Mouse (Mus musculus): ENCODE results near the gene Taldo1.
A peak's percentile ranks its signal among the peaks of the same experiment; 100 is the strongest.

Gene Taldo1

DNA sequence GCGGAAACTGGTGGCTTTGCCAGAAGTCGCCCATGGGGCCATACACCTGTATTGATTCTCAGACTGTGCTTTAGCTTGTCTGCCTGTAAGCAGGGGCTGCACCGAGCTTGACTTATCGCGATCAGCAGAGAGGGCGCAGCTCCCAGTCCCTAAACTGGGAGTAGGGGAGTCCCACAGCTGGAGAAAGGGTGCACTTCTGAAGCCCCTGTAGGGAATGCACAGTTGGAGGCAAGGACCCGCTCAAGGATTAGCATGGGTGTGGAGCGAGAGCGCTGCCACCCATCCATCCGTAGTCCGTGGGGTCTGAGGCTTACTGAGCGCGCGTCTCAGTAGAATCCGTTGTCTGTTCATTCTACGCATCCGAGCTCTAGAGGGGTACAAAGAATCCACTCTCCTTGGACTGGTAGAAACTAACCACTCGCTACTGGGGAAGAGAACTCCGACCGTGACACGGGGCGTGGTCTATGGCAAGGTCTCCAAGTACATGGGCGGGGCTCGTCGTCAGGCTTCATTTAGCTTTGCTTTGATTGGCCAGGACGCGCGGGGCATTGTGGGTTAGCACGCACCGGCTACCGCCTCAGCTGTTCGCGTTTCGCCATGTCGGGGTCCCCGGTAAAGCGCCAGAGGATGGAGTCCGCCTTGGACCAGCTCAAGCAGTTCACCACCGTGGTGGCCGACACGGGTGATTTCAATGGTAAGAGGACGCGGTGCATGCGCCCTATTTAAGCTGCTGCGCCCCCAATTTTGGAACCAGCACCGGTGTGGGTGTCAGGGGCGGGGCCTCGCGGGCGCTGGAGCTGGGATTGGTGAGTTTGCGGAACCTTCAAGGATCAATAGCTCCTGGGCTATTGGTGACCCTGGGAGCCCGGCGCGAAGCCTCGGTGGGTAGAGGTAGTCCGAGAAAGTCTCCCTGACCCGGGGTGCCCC is at the start of gene Taldo1:
Gene Taldo1, plus strand, starts transcription at position 575 of the 927 bp plus-strand sequence.
- DNase-seq (ENCODE audit: low spot score in 2 of 2), result peak; percentile 93 to 95

DNA sequence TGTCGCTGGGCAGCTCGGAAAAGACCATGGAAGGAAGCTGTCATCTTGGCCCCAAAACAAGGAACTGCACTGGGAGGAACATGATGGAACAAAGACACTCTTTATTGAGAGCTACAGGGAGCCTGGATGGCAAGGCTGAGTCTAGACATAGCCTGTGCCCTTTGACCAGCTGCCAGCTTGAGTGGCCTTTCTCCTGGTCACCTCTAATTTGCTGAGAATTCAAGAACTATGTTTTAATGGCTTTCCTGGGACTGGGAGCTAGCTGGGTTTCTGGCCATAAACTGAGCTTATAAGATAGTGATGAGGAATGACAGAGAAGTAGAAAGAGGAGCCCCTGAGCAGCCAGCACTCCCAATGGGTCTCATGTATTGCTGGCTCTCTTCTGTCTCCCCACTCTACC is 48.8 kb upstream of the Taldo1 start:
- no peak for DNase-seq (ENCODE audit: low spot score in 2 of 2)

DNA sequence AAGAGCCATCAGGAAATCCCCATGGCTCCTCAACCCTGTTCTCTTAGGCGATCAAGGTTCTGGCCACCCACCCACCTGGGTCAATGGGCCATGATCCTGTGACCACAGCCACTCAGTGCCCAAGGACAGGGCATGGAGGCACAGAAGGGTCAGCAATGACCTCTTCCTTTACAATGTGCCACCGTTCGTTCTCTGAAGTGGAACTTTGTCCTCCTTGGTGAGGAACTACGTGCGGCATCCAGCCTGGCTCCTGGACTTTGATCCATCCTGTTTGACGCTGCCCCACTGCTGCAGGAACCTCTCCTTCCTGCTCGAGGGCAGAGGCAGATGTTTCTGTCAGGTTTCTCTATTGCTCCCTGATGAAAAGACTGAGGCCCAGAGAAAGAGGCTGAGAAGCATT is 48.3 kb upstream of the Taldo1 start:
- no peak for DNase-seq (ENCODE audit: low spot score in 2 of 2)

DNA sequence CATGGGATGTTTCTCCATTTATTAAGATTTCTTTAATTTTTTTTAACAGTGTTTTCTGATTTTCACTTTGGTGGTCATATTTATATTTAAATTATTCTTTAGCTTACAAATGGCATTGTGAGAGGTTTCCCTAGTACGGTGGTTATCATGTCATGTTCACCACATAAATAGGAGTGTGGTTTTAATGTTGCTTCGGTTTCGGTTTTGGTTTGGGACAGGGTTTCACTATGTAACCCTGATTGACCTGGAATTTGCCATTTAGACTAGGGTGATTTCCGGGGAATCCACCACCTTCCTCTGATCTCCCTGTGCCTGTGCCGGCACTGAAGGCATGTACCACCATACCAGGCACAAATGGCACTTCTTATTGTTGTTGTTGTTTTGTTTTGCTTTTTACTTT is 47.2 kb upstream of the Taldo1 start:
- DNase-seq (ENCODE audit: low spot score in 2 of 2), result no peak

DNA sequence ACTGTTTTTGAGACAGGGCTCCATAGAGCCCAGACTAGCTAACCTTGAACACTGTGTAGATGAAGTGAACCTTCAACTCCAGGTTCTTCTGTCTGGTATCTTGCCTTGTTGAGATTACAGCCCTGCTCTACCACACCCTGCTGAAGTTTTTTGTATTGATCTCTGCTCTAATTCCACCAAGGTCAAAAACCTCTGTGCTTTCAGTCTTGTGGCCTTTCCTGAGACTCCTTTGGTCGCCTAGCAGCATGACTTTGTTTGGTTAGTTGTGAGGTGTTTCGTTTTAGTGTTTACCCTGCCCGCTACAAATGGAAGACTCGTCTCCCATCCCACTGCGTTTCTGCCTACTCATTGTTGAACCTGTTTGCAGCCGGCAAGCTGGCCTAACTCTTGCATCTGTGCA is 40.9 kb upstream of the Taldo1 start:
- no peak for DNase-seq (ENCODE audit: low spot score in 2 of 2)

DNA sequence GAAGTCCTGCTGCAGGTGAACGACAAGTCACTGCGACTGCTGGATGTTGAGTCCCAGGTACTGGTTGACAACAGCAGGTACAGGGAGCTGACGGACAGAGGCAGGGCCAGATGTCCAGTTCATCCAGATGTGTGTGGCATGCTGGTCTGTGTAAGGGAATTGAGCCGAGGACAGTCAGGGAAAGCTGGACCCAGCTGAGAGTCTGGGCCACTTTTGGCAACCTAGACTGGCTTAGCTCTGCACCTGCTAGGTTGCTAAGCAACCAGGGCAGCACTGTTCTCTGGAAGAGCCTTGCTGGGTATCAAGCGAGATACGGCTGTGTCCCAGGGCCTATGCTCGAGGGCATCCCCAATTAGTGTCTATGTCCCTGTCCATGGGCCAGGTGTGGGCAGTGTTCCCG is 36.9 kb upstream of the Taldo1 start:
- DNase-seq (ENCODE audit: low spot score in 2 of 2), result no peak

DNA sequence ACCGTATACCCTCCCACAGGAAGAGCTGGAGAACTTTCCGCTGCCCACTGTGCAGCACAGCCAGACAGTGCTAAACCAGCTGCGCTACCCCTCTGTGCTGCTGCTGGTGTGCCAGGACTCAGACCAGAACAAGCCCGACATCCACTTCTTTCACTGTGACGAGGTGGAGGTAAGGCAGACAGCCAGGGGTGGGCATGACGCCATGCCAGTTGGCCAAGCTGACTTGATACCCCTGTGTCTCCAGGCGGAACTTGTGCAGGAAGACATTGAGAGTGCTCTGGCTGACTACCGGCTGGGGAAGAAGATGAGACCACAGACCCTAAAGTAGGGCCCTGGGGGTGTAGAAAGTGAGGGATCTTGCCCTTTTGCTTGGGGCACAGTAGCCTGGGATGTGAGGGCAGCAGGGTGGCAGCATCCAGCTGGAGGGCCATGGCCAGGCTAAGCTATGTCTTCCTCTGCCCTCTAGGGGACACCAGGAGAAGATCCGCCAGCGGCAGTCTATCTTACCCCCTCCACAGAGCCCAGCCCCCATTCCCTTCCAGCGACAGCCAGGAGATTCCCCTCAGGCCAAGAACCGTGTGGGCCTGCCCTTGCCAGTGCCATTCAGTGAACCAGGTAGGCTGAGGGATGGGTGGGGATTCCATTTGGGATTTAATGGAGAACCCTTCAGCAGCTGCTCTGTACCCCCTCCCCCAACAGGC is 36.2 kb upstream of the Taldo1 start:
- DNase-seq (ENCODE audit: low spot score in 2 of 2), result no peak

DNA sequence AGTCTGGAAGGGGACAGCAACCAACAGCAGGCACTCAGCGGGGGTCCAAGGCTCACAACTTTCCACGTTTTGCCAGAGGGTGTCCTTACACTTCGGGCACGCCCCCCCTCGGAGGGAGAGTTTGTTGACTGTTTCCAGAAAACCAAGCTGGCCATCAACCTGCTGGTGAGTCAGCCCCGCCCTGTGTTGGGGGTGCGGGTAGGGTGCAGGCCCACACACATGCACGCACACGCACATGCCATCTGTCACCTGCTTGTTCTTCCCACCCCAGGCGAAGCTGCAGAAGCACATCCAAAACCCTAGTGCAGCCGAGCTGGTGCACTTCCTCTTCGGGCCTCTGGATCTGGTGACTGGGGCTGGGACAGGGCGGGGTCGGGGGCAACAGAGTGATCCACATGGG is 35.0 kb upstream of the Taldo1 start:
- DNase-seq (ENCODE audit: low spot score in 2 of 2), result no peak

DNA sequence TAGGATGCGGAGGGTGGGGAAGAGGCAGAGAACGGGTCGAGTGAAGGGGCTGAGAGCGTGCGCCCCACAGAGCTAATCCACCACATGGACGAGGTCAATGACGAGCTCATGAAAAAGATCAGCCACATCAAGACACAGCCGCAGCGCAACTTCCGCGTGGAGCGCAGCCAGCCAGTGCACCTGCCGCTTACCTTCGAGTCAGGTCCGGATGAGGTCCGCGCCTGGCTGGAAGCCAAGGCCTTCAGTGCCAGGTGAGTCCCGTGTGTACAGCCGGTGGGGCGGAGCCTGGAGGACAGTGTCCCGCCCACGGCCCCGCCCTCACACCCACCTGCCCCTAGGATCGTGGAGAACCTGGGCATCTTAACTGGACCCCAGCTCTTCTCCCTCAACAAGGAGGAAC is 30.5 kb upstream of the Taldo1 start:
- DNase-seq (ENCODE audit: low spot score in 2 of 2), result no peak

DNA sequence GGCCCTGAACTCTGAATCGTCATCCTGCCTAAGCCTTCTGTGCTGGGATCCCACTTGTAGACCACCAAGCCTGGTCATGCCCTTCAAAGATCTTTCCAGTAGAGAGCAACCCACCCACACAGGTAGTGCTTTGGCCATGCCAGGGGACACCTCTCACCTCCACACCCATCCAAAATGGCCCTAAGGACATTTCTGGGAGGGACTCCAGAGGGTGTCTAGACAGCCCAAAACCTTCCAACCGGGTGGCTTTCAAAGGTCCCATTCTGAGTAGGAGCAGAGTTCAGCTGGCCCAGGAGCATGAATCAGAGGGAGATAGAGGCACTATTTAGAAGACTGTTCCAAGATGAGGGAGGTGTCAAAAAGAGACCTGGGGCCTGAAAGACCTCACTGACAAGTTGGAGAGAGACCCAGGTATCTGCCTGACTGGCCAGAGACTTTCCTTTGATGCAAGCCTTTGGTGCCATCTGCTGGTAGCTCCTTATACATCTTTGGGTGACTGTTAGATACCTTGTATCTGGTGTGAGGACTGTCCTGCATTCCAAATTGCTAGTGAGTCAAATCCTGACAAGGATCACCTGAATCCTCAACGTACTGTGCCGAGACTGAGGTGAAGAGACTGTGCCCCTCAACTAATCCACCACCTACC is 28.8 kb upstream of the Taldo1 start:
- peak; percentile 45 to 77 for DNase-seq (ENCODE audit: low spot score in 2 of 2)

DNA sequence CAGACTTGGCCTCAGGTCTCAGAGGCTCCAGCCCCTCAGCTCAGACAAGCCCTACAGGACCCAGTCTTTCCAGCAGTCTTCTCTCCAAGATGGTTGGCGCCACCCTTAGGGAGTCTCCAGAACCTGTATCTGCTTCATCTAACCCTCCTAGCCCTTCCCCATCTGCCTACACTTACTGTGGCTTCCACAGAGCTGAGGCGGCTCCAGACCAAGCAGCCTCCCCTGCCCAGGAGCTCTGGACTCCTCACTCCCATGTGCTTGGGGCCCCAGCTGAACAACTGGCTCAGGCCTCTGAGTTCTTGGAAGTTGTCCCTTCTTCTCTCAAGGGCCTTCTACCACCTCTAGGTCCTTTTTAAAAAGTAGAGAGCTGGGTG is 28.3 kb upstream of the Taldo1 start:
- DNase-seq (ENCODE audit: low spot score in 2 of 2), result no peak

DNA sequence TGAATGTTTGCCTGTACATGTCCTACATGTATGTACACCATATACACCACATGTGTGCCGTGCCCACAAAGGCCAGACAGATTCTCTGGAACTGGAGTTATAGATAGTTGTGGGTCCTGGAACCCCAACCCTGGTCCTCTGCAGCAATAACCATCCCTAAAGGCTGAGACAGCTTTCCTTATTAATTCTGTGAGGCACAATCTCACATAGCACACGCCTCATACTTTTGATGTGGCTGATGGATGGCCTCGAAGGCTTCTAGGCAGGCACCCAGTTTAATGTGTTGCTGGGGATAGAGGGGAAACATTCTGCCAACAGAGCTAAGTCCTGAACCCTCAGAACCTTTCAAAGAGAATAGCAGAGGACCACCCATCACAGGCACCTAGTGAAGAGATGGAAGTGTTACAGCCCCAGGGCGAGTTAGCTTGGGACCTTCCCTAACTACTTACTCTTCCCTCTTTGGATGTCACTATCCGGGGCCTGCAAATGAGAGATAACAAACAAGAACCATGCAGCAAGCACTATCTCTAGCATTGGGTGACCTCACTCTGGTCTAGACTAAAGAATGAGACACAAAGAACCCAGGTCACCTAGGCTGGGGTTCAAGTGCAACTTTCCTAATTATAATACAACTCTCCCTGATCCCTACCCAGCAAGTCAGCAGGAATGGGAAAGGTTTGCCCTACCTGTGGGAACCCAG is 27.5 kb upstream of the Taldo1 start:
- no peak for DNase-seq (ENCODE audit: low spot score in 2 of 2)

DNA sequence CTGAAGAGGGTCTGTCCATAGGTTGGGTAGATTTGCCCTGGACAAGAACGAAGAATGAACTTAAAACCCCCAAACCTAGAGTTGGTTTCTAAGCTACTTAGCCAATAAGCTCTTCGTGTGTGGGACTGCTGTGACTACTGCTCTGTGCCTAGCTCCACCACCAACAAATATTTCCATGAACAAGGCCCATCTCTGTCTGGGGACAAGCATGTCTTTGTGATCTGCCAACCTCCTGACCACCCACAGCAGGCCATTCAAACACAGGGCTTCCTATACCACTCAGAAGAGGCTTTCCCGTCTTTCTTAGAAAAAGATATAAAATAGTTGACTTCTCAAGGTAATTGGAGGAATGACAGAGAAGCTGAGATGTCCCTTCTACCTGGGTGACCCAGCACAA is 27.0 kb upstream of the Taldo1 start:
- no peak for DNase-seq (ENCODE audit: low spot score in 2 of 2)

DNA sequence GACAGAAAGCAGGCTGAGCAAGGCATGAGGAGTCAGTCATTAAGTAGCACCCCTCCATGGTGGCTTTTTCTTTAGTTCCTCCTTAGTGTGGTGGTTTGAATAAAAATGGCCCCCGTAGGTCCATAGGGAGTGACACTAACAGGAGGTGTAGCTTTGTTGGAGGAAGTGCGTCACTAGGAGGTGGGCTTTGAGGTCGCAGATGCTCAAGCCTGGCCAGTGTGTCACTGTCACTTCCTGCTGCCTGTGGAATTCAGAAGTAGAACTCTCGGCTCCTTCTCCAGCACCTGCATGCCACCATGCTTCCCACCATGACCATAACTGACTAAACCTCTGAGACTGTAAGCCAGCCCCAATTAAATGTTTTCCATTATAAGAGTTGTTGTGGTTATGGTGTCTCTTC is 24.6 kb upstream of the Taldo1 start:
- no peak for DNase-seq (ENCODE audit: low spot score in 2 of 2)

DNA sequence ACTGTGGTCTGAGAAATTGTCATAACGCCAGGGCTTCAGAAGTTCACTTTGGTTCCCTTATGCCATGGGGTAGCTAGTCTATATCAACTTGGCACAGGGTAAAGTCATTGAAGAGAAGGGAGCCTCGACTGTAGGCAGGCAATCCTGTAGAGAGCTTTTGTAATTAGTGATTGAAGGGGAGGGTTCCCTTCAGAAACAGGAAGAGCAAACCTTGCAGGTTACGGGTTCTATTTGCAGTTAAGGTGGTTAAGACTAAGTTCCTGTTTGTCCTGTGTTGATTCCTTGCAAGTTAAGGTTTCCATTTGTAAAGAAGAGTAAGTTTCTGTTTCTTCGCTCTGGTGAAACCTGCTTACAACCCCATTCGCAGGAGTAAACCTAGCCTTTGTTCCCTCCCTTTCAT is 22.1 kb upstream of the Taldo1 start:
- DNase-seq (ENCODE audit: low spot score in 2 of 2), result no peak

DNA sequence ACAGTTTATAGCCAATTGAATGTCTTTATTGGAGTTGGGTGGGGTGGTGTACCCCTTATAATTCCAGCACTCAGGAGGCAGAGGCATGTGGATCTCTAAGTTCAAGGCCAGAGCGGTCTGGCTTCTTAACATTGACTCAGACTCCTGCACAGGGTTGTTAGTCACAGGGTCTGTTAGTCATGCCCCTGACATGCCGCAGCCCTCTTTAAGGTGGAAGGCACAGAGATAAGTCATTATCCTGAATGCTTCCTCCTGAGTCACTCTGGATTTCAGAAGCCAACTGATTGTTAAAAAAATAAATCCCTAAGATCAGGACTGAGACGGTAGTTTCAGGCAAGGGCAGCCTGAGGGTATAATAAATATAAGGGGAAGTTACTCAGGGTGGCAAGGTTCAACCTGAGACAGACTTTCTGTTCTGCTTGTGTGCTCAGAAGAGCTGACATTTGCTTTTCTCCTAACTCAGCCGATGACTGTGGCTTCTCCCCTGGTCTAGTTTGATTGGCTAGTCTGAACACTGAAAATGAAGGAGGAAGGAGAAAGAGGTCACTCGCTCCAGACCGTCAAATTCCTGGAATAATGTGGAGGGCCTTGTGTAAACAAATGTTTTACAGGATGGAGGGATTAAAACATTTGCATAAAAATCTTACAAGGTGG is 19.9 kb upstream of the Taldo1 start:
- no peak for DNase-seq (ENCODE audit: low spot score in 2 of 2)

DNA sequence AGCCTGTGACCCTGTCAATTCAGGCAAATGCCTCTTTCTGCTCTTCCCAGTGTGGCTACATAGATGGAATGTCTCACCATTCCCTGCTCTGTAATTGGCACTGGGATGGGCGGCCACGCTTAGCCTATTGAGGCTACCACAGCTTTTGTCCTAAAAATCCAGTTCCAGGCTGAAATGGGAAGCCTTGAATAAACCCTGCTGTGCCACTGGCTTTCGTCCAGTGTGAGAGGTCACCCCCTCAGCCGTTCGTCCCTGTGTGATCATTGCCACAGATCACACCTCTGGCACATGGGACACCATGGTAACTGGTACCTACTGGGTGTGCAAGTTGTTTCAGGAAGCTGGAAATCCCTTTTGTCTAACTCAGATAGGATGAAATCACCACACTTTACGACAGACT is 18.4 kb upstream of the Taldo1 start:
- DNase-seq (ENCODE audit: low spot score in 2 of 2), result no peak

DNA sequence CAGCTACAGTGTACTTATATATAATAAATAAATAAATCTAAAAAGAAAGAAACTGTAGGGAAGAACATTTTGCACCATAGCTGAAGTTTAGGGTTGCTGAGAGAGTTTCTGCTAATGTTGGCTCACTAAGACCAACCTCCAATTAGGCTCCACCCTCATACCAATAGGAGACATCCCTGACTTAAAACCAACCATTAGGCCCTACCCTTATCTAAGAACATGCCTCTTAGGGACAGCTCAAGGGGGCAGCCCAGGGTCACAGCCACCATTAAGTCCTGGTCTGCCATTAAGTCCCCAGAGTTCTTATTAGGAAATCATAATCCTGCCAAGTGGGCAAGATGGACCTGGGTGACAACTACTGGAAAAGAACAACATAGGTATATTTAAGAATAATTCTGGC is 17.6 kb upstream of the Taldo1 start:
- no peak for DNase-seq (ENCODE audit: low spot score in 2 of 2)

DNA sequence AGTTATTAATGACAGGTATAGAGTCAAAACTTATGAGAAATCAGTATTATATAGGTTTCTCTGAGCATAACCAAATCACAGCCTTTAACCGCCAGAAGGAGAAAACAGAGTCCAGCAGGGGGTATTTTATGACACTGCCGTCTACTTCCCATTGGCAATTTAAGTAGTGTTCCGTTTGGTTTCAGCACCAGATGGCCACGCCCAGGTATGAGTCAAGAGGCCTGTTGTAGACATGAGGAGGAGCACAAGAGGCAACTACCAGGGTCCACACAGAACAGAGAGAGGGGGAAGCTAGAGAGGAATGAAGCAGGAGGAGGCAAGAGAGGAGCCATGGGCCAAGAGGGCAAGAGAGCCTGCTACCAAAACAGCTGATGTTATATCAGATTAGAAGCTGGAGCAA is 12.4 kb upstream of the Taldo1 start:
- DNase-seq (ENCODE audit: low spot score in 2 of 2), result no peak

DNA sequence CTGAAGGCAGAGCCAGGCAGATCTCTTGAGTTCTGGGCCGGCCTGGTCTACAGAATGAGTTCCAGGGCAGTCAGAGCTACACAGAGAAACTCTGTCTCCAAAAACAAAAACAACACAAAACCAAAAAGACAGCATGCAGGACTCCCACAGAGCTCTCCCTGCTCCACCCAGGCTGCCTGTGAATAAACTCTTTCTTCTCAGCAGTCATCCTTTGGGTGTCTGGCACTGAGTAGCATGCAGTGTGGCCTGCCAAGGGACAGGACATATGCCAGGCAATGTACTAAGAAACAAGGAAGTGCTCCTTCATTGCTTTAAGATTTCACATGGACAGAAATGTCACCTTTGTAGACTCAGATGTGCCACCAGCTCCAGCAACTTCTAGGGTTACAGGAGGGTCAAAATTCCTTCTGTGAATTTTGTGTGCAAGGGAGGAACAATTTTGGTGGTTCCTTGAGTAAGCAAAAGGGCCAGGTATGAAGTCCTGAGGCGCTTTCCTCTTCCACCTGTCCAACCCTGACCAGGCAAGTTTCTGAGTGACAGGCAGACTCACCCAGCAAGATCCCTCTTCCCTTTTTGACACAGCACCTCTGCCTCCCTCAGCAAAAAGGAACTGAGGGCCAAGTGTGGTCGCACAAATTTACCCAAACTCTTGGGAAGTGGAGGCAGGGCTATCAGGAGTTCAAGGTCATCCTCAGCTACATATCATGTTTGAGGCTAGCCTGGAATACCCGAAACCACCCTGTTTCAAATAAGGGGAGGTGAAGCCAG is 10.7 kb upstream of the Taldo1 start:
- DNase-seq (ENCODE audit: low spot score in 2 of 2), result no peak
